8 mouse cellular contexts compared by ENCODE assay signal in genomic region chr11:116030898-116031845, GRCm38 (mm10). TPM values are rescaled to one million over a fixed set of nuclear protein-coding genes. Genes with fewer than 3 reads are reported as not detected.
DNase-seq lines count a peak whose midpoint lies in the region; ATAC-seq and TF ChIP-seq lines count a peak whose summit lies in the region.

No protein-coding gene starts in this region.

- no peaks in the 10 kb centered on the region for H3K27me3 ChIP-seq in cerebellum, adult 2 months (ENCODE audit: control insufficient read depth, insufficient read depth, low read length)
- no peaks in the 10 kb centered on the region for H3K27me3 ChIP-seq in embryonic facial prominence, embryonic 10.5 days (replicated peaks; ENCODE audit: low read depth, poor library complexity, severe bottlenecking)
- H3K27me3 ChIP-seq in hindbrain, embryonic 10.5 days (ENCODE audit: insufficient read depth, poor library complexity, severe bottlenecking) = no peaks in the 10 kb centered on the region
- no peaks in the 10 kb centered on the region for H3K27me3 ChIP-seq in liver, embryonic 16.5 days (ENCODE audit: control insufficient read depth, insufficient read depth, low read depth, low read length)
- no peaks in the 10 kb centered on the region for H3K27me3 ChIP-seq in neural tube, embryonic 12.5 days (replicated peaks)

- peaks cover 19% of the 10 kb centered on the region for H3K4me1 ChIP-seq in cerebellum, adult 2 months (ENCODE audit: control insufficient read depth, insufficient read depth, low read length)
- peaks cover 23% of the 10 kb centered on the region for H3K4me1 ChIP-seq in embryonic facial prominence, embryonic 10.5 days
- peaks cover 28% of the 10 kb centered on the region for H3K4me1 ChIP-seq in hindbrain, embryonic 10.5 days (replicated peaks)
- peaks cover 30% of the 10 kb centered on the region for H3K4me1 ChIP-seq in liver, embryonic 16.5 days (ENCODE audit: control insufficient read depth, low read depth, low read length)
- peaks cover 13% of the 10 kb centered on the region for H3K4me1 ChIP-seq in neural tube, embryonic 12.5 days

- no peak for TF ChIP-seq CTCF in cerebellum, adult 2 months (IDR thresholded peaks at IDR 0.05; ENCODE audit: borderline replicate concordance, insufficient read depth, low read depth, low read length)

- ATAC-seq in liver, embryonic 16.5 days (ENCODE audit: low read depth) = no peak
- ATAC-seq in neural tube, embryonic 12.5 days (ENCODE audit: low FRiP score, low read depth) = peak; percentile 45

- peak overlapping the region; percentile 99 for H3K27ac ChIP-seq in cerebellum, adult 2 months (ENCODE audit: insufficient read depth, low read length)
- H3K27ac ChIP-seq in embryonic facial prominence, embryonic 10.5 days (replicated peaks) = peak overlapping the region; percentile 98
- peak overlapping the region; percentile 100 for H3K27ac ChIP-seq in hindbrain, embryonic 10.5 days
- peak overlapping the region; percentile 98 for H3K27ac ChIP-seq in liver, embryonic 16.5 days (ENCODE audit: low read length)
- peak overlapping the region; percentile 94 for H3K27ac ChIP-seq in neural tube, embryonic 12.5 days

- H3K9ac ChIP-seq in liver, embryonic 16.5 days (ENCODE audit: low read depth, low read length) = peak overlapping the region; percentile 96
- peak overlapping the region; percentile 91 for H3K9ac ChIP-seq in neural tube, embryonic 12.5 days

- peak overlapping the region; percentile 73 for H3K4me2 ChIP-seq in liver, embryonic 16.5 days (ENCODE audit: low read depth, low read length)
- peak overlapping the region; percentile 88 for H3K4me2 ChIP-seq in neural tube, embryonic 12.5 days (replicated peaks)

- H3K4me3 ChIP-seq in cerebellum, adult 2 months (replicated peaks; ENCODE audit: insufficient read depth, low read depth, low read length) = peak overlapping the region; percentile 82
- H3K4me3 ChIP-seq in embryonic facial prominence, embryonic 10.5 days = peak overlapping the region; percentile 84
- H3K4me3 ChIP-seq in hindbrain, embryonic 10.5 days = peak overlapping the region; percentile 83
- H3K4me3 ChIP-seq in liver, embryonic 16.5 days (ENCODE audit: low read depth, low read length) = peak overlapping the region; percentile 88
- peak overlapping the region; percentile 68 for H3K4me3 ChIP-seq in neural tube, embryonic 12.5 days

- no peaks in the 10 kb centered on the region for H3K9me3 ChIP-seq in embryonic facial prominence, embryonic 10.5 days
- no peaks in the 10 kb centered on the region for H3K9me3 ChIP-seq in hindbrain, embryonic 10.5 days
- H3K9me3 ChIP-seq in liver, embryonic 16.5 days (replicated peaks; ENCODE audit: control insufficient read depth, low read length) = no peaks in the 10 kb centered on the region
- H3K9me3 ChIP-seq in neural tube, embryonic 12.5 days = no peaks in the 10 kb centered on the region

- TF ChIP-seq POLR2A in cerebellum, adult 2 months (IDR thresholded peaks at IDR 0.05; ENCODE audit: borderline replicate concordance, insufficient read depth, low read length) = no peak

- no peak for DNase-seq in cerebellum, adult 2 months
- DNase-seq in cerebellum, adult 18-20 months = no peak
- peak; percentile 81 for DNase-seq in A20 (ENCODE audit: low read depth, low spot score)
- no peak for DNase-seq in embryonic facial prominence, embryonic 10.5 days (ENCODE audit: low spot score)
- DNase-seq in hindbrain, embryonic 10.5 days (ENCODE audit: low spot score) = no peak
- DNase-seq in layer of hippocampus, postnatal 36 days = no peak

- peaks cover 36% of the 10 kb centered on the region for H3K36me3 ChIP-seq in embryonic facial prominence, embryonic 10.5 days (replicated peaks)
- peaks cover 35% of the 10 kb centered on the region for H3K36me3 ChIP-seq in hindbrain, embryonic 10.5 days
- no peaks in the 10 kb centered on the region; the same call in none of the 2 replicates for H3K36me3 ChIP-seq in liver, embryonic 16.5 days (ENCODE audit: control insufficient read depth, insufficient read depth)
- H3K36me3 ChIP-seq in neural tube, embryonic 12.5 days = no peaks in the 10 kb centered on the region; the same call in 1 of the 2 replicates

- 20% methylated on average over 14 of the region's 14 CpGs for WGBS in cerebellum, adult 2 months
- WGBS in embryonic facial prominence, embryonic 10.5 days = 34% methylated on average over 14 of the region's 14 CpGs
- WGBS in hindbrain, embryonic 10.5 days = 31% methylated on average over 14 of the region's 14 CpGs
- 20% methylated on average over 14 of the region's 14 CpGs for WGBS in liver, embryonic 16.5 days (ENCODE audit: insufficient replicate concordance)
- WGBS in neural tube, embryonic 12.5 days = 28% methylated on average over 14 of the region's 14 CpGs

RNA-seq across cellular contexts. Expression of gene Unk, which starts 1.1 kb away (rescaled TPM):
- polyA plus RNA-seq in cerebellum, adult 2 months (2012; rRNA removed) = 48.1 and 49.1 TPM in 2 replicates
- 49.4 and 50.9 TPM in 2 replicates for polyA plus RNA-seq in embryonic facial prominence, embryonic 10.5 days (2016; fragmentation: Nextera tagmentation; extraction: Ambion mirVana)
- 47.7 and 51.3 TPM in 2 replicates for polyA plus RNA-seq in hindbrain, embryonic 10.5 days (2016; fragmentation: Nextera tagmentation; extraction: Ambion mirVana)
- polyA plus RNA-seq in liver, embryonic 16.5 days (2015; fragmentation: Nextera tagmentation; extraction: Ambion mirVana) = 8.8 and 10.8 TPM in 2 replicates
- polyA plus RNA-seq in neural tube, embryonic 12.5 days (2016; fragmentation: Nextera tagmentation; extraction: Ambion mirVana) = 47.9 and 48.6 TPM in 2 replicates
- total RNA-seq in layer of hippocampus, postnatal 36 days (2021) = 10 to 100 TPM; 19.4 to 21.9 TPM

RNA-seq across cellular contexts. Expression of gene H3f3b, which starts 3.4 kb away (rescaled TPM):
- 456 and 541 TPM in 2 replicates for polyA plus RNA-seq in cerebellum, adult 2 months (2012; rRNA removed)
- 1,824 and 1,981 TPM in 2 replicates for polyA plus RNA-seq in embryonic facial prominence, embryonic 10.5 days (2016; fragmentation: Nextera tagmentation; extraction: Ambion mirVana)
- 1,623 and 1,834 TPM in 2 replicates for polyA plus RNA-seq in hindbrain, embryonic 10.5 days (2016; fragmentation: Nextera tagmentation; extraction: Ambion mirVana)
- polyA plus RNA-seq in liver, embryonic 16.5 days (2015; fragmentation: Nextera tagmentation; extraction: Ambion mirVana) = 527 and 601 TPM in 2 replicates
- 2,060 and 2,115 TPM in 2 replicates for polyA plus RNA-seq in neural tube, embryonic 12.5 days (2016; fragmentation: Nextera tagmentation; extraction: Ambion mirVana)
- 100 to 1,000 TPM; 263 to 275 TPM for total RNA-seq in layer of hippocampus, postnatal 36 days (2021)

RNA-seq across cellular contexts. Expression of gene Galk1, which starts 18.7 kb away (rescaled TPM):
- polyA plus RNA-seq in cerebellum, adult 2 months (2012; rRNA removed) = 14.8 and 15.1 TPM in 2 replicates
- 212 and 216 TPM in 2 replicates for polyA plus RNA-seq in embryonic facial prominence, embryonic 10.5 days (2016; fragmentation: Nextera tagmentation; extraction: Ambion mirVana)
- polyA plus RNA-seq in hindbrain, embryonic 10.5 days (2016; fragmentation: Nextera tagmentation; extraction: Ambion mirVana) = 184 and 204 TPM in 2 replicates
- 180 and 192 TPM in 2 replicates for polyA plus RNA-seq in liver, embryonic 16.5 days (2015; fragmentation: Nextera tagmentation; extraction: Ambion mirVana)
- 100 and 109 TPM in 2 replicates for polyA plus RNA-seq in neural tube, embryonic 12.5 days (2016; fragmentation: Nextera tagmentation; extraction: Ambion mirVana)
- 10 to 100 TPM; 13.4 to 14.2 TPM for total RNA-seq in layer of hippocampus, postnatal 36 days (2021)

RNA-seq across cellular contexts. Expression of gene Unc13d, which starts 46.6 kb away (rescaled TPM):
- polyA plus RNA-seq in cerebellum, adult 2 months (2012; rRNA removed) = 3.8 and 5.7 TPM in 2 replicates
- polyA plus RNA-seq in embryonic facial prominence, embryonic 10.5 days (2016; fragmentation: Nextera tagmentation; extraction: Ambion mirVana) = 2.9 TPM in 2 replicates
- polyA plus RNA-seq in hindbrain, embryonic 10.5 days (2016; fragmentation: Nextera tagmentation; extraction: Ambion mirVana) = 3.1 and 4.5 TPM in 2 replicates
- 17.8 and 20.4 TPM in 2 replicates for polyA plus RNA-seq in liver, embryonic 16.5 days (2015; fragmentation: Nextera tagmentation; extraction: Ambion mirVana)
- 1.3 and 1.7 TPM in 2 replicates for polyA plus RNA-seq in neural tube, embryonic 12.5 days (2016; fragmentation: Nextera tagmentation; extraction: Ambion mirVana)
- 1 to 10 TPM; 1.9 to 2.4 TPM for total RNA-seq in layer of hippocampus, postnatal 36 days (2021)

RNA-seq across cellular contexts. Expression of gene Wbp2, which starts 55.6 kb away (rescaled TPM):
- 509 and 539 TPM in 2 replicates for polyA plus RNA-seq in cerebellum, adult 2 months (2012; rRNA removed)
- 74.2 and 76.8 TPM in 2 replicates for polyA plus RNA-seq in embryonic facial prominence, embryonic 10.5 days (2016; fragmentation: Nextera tagmentation; extraction: Ambion mirVana)
- 98.1 and 128 TPM in 2 replicates for polyA plus RNA-seq in hindbrain, embryonic 10.5 days (2016; fragmentation: Nextera tagmentation; extraction: Ambion mirVana)
- 85.2 and 110 TPM in 2 replicates for polyA plus RNA-seq in liver, embryonic 16.5 days (2015; fragmentation: Nextera tagmentation; extraction: Ambion mirVana)
- 97.0 and 110 TPM in 2 replicates for polyA plus RNA-seq in neural tube, embryonic 12.5 days (2016; fragmentation: Nextera tagmentation; extraction: Ambion mirVana)
- 100 to 1,000 TPM; 402 to 404 TPM for total RNA-seq in layer of hippocampus, postnatal 36 days (2021)
